In genomic region chr1:134777936-134778548, GRCm38 (mm10) we compare ENCODE assay signal across 9 mouse cellular contexts.
DNase-seq lines count a peak whose midpoint lies in the region; ATAC-seq lines count a peak whose summit lies in the region.
"Had no signal": no experiment of that assay in that cellular context is flagged by ENCODE, and none has a peak within 500 bp of the region (broad histone marks: within the 10 kb centered on the region; RNA-seq: fewer than 3 reads in every experiment).

No protein-coding gene starts in this region.

- peaks cover 42% of the 10 kb centered on the region for H3K4me1 ChIP-seq in heart, embryonic 10.5 days
- no peaks in the 10 kb centered on the region; the same call in 1 of the 2 replicates for H3K4me1 ChIP-seq in liver, embryonic 16.5 days (ENCODE audit: control insufficient read depth, low read depth, low read length)
- no peaks in the 10 kb centered on the region for H3K4me1 ChIP-seq in forebrain, embryonic 14.5 days (ENCODE audit: control insufficient read depth, insufficient read depth, low read length)

- 46% methylated on average over 13 of the region's 13 CpGs for WGBS in heart, embryonic 10.5 days
- 52% methylated on average over 13 of the region's 13 CpGs for WGBS in liver, embryonic 16.5 days (ENCODE audit: insufficient replicate concordance)
- 43% methylated on average over 13 of the region's 13 CpGs for WGBS in forebrain, embryonic 14.5 days

- peak overlapping the region; percentile 59 for H3K27ac ChIP-seq in heart, embryonic 10.5 days
- no peak overlapping the region for H3K27ac ChIP-seq in liver, embryonic 16.5 days (ENCODE audit: low read length)
- no peak overlapping the region for H3K27ac ChIP-seq in forebrain, embryonic 14.5 days (ENCODE audit: low read depth, low read length)
- H3K27ac ChIP-seq: kidney, postnatal 0 days had no signal

- no peak overlapping the region for H3K9ac ChIP-seq in liver, embryonic 16.5 days (ENCODE audit: low read depth, low read length)
- H3K9ac ChIP-seq in forebrain, embryonic 14.5 days (ENCODE audit: low read length): no peak overlapping the region

- no peak overlapping the region for H3K4me2 ChIP-seq in liver, embryonic 16.5 days (ENCODE audit: low read depth, low read length)
- H3K4me2 ChIP-seq in forebrain, embryonic 14.5 days (ENCODE audit: low read length): no peak overlapping the region

- H3K4me3 ChIP-seq in heart, embryonic 10.5 days: no peak overlapping the region
- H3K4me3 ChIP-seq in liver, embryonic 16.5 days (ENCODE audit: low read depth, low read length): no peak overlapping the region
- H3K4me3 ChIP-seq in forebrain, embryonic 14.5 days (ENCODE audit: low read depth, low read length): no peak overlapping the region

- H3K27me3 ChIP-seq in heart, embryonic 10.5 days (ENCODE audit: insufficient read depth, poor library complexity, severe bottlenecking): no peaks in the 10 kb centered on the region
- H3K27me3 ChIP-seq in liver, embryonic 16.5 days (ENCODE audit: control insufficient read depth, insufficient read depth, low read depth, low read length): no peaks in the 10 kb centered on the region
- no peaks in the 10 kb centered on the region for H3K27me3 ChIP-seq in forebrain, embryonic 14.5 days (replicated peaks; ENCODE audit: control insufficient read depth, insufficient read depth, low read length)

- peak; percentile 74 for DNase-seq in heart, embryonic 10.5 days (ENCODE audit: low spot score)
- no peak for DNase-seq in heart, adult 18-20 months
- DNase-seq in retina, adult 2 months (ENCODE audit: low read depth, low spot score): peak; percentile 78
- no peak for DNase-seq in retina, embryonic 14.5 days (ENCODE audit: low spot score)
- no peak for DNase-seq in forebrain, embryonic 14.5 days (ENCODE audit: low spot score)
- DNase-seq in left cerebral cortex, adult 9 months (ENCODE audit: low spot score in 2 of 2): no peak

- H3K9me3 ChIP-seq in heart, embryonic 10.5 days: no peaks in the 10 kb centered on the region
- no peaks in the 10 kb centered on the region for H3K9me3 ChIP-seq in liver, embryonic 16.5 days (replicated peaks; ENCODE audit: control insufficient read depth, low read length)
- no peaks in the 10 kb centered on the region for H3K9me3 ChIP-seq in forebrain, embryonic 14.5 days (replicated peaks; ENCODE audit: control insufficient read depth, low read length)

- H3K36me3 ChIP-seq in heart, embryonic 10.5 days: peaks cover 32% of the 10 kb centered on the region; the same call in 1 of the 2 replicates
- no peaks in the 10 kb centered on the region for H3K36me3 ChIP-seq in liver, embryonic 16.5 days (ENCODE audit: control insufficient read depth, insufficient read depth)
- H3K36me3 ChIP-seq in forebrain, embryonic 14.5 days (ENCODE audit: control insufficient read depth, insufficient read depth, low read length): peaks cover 24% of the 10 kb centered on the region

- ATAC-seq in liver, embryonic 16.5 days (ENCODE audit: low read depth): 0 out of 2 replicates have a peak, but pooled peaks have one; percentile 32
- no peak for ATAC-seq in frontal cortex, adult (ENCODE audit: low TSS enrichment)
- ATAC-seq in forebrain, embryonic 14.5 days: no peak

Comparison
In these comparisons a context has a peak if more than half of its experiments do, and no peak if none do; other contexts are left out.
1. DNase-seq: peak in heart, embryonic 10.5 days (single experiment) and retina, adult 2 months (single experiment); none in heart, adult 18-20 months (0 of 2), retina, embryonic 14.5 days (single experiment), forebrain, embryonic 14.5 days (single experiment) and left cerebral cortex, adult 9 months (0 of 2).